Mouse (Mus musculus) lung, adult 18-20 months (tissue): ENCODE results near the gene Chmp6.

Experiments used
- DNase-seq, 2 experiments: peaks; one replicate each; pipeline ENCODE4 v3.0.0; 2022; ENCODE audit warnings: mixed read lengths in 2 of 2

The Chmp6 gene

GRCm38 (mm10) chr11:119960671-119961070, 47.4 kb downstream of the Chmp6 start:
- DNase-seq = no peak

GRCm38 (mm10) chr11:119961511-119961910, 48.3 kb downstream of the Chmp6 start:
- DNase-seq = no peak

- no peak for DNase-seq
These were observed 51.8 kb downstream of the Chmp6 start for GRCm38 (mm10) chr11:119965053-119965452.

GRCm38 (mm10) chr11:119966294-119966693, 53.1 kb downstream of the Chmp6 start:
- DNase-seq = no peak

- no peak for DNase-seq
These were observed 54.2 kb downstream of the Chmp6 start for GRCm38 (mm10) chr11:119967401-119967800.

GRCm38 (mm10) chr11:119967892-119968291, 54.7 kb downstream of the Chmp6 start:
- peak in 1 of 2 experiments; percentile 64 for DNase-seq
